Mouse (Mus musculus) thymus, postnatal 4 days (tissue): Measurements from ENCODE around the gene Arl6ip4.

Source experiments
- DNase-seq: peaks from one replicate; pipeline ENCODE4 v3.0.0; 2021

Gene Arl6ip4

GRCm38 (mm10) chr5:124115990-124116845, at the start of gene Arl6ip4:
Gene Arl6ip4 (plus strand): TSS chr5:124116089.
- peak; percentile 87 for DNase-seq

GRCm38 (mm10) chr5:124069657-124070056, 46.2 kb upstream of the Arl6ip4 start:
- no peak for DNase-seq

- DNase-seq, result peak; percentile 41
Observed at GRCm38 (mm10) chr5:124073682-124074081, 42.2 kb upstream of the Arl6ip4 start.

- peak; percentile 56 for DNase-seq
Observed at GRCm38 (mm10) chr5:124074845-124075307, 41.0 kb upstream of the Arl6ip4 start.

GRCm38 (mm10) chr5:124075716-124076115, 40.2 kb upstream of the Arl6ip4 start:
- DNase-seq, result peak; percentile 62

- DNase-seq, result no peak
Observed at GRCm38 (mm10) chr5:124076559-124076958, 39.3 kb upstream of the Arl6ip4 start.

GRCm38 (mm10) chr5:124077241-124077640, 38.6 kb upstream of the Arl6ip4 start:
- peak; percentile 52 for DNase-seq

GRCm38 (mm10) chr5:124077856-124078460, 37.9 kb upstream of the Arl6ip4 start:
- DNase-seq, result peak; percentile 70

- peak; percentile 73 for DNase-seq
Observed at GRCm38 (mm10) chr5:124078794-124079416, 37.0 kb upstream of the Arl6ip4 start.

- peak; percentile 75 for DNase-seq
Observed at GRCm38 (mm10) chr5:124079880-124080279, 36.0 kb upstream of the Arl6ip4 start.

- DNase-seq, result peak; percentile 34
Observed at GRCm38 (mm10) chr5:124082447-124082846, 33.4 kb upstream of the Arl6ip4 start.

GRCm38 (mm10) chr5:124082941-124083688, 32.8 kb upstream of the Arl6ip4 start:
- DNase-seq, result peak; percentile 37

- DNase-seq, result peak; percentile 65
Observed at GRCm38 (mm10) chr5:124083850-124084587, 31.9 kb upstream of the Arl6ip4 start.

- DNase-seq, result peak; percentile 95
Observed at GRCm38 (mm10) chr5:124084588-124085173, 31.2 kb upstream of the Arl6ip4 start.

GRCm38 (mm10) chr5:124085513-124085912, 30.4 kb upstream of the Arl6ip4 start:
- no peak for DNase-seq

- DNase-seq, result no peak
Observed at GRCm38 (mm10) chr5:124086876-124087275, 29.0 kb upstream of the Arl6ip4 start.

GRCm38 (mm10) chr5:124089868-124090267, 26.0 kb upstream of the Arl6ip4 start:
- no peak for DNase-seq

- no peak for DNase-seq
Observed at GRCm38 (mm10) chr5:124091951-124092406, 23.9 kb upstream of the Arl6ip4 start.

- DNase-seq, result peak; percentile 22
Observed at GRCm38 (mm10) chr5:124093120-124093794, 22.6 kb upstream of the Arl6ip4 start.

- DNase-seq, result no peak
Observed at GRCm38 (mm10) chr5:124093852-124094604, 21.9 kb upstream of the Arl6ip4 start.
